Mouse (Mus musculus) ES-Bruce4 (cell line): Measurements from ENCODE around the gene Rasgef1c. TPM values are rescaled to one million over a fixed set of nuclear protein-coding genes. Genes with fewer than 3 reads are reported as not detected.

Source experiments
- H3K27ac ChIP-seq: 2 replicates; pipeline ENCODE4 v1.5.1; 2012; ENCODE audit warnings: low read length, inconsistent platforms; ENCODE audit not compliant: insufficient read depth
- H3K27me3 ChIP-seq: 2 replicates; pipeline ENCODE4 v1.6.1; 2012; ENCODE audit warnings: mild to moderate bottlenecking, low read length, inconsistent platforms; ENCODE audit not compliant: control insufficient read depth, poor library complexity, insufficient read depth, severe bottlenecking
- H3K36me3 ChIP-seq: 2 replicates; pipeline ENCODE4 v1.6.1; 2012; ENCODE audit warnings: inconsistent platforms, mild to moderate bottlenecking, low read length, moderate library complexity; ENCODE audit not compliant: control insufficient read depth, poor library complexity, insufficient read depth, severe bottlenecking
- H3K4me1 ChIP-seq: one replicate; pipeline ENCODE4 v1.8.1; 2011; ENCODE audit warnings: low read length; ENCODE audit not compliant: control insufficient read depth, insufficient read depth
- H3K4me3 ChIP-seq: 2 replicates; pipeline ENCODE4 v1.5.1; 2011; ENCODE audit warnings: low read depth, mild to moderate bottlenecking, low read length
- H3K9ac ChIP-seq: 2 replicates; pipeline ENCODE4 v1.6.1; 2012; ENCODE audit warnings: low read depth, mild to moderate bottlenecking, inconsistent platforms; ENCODE audit not compliant: poor library complexity, severe bottlenecking
- H3K9me3 ChIP-seq: replicated peaks from 2 replicates; pipeline ENCODE4 v1.6.1; 2012; ENCODE audit warnings: mild to moderate bottlenecking, low read length, inconsistent platforms; ENCODE audit not compliant: control insufficient read depth, poor library complexity, insufficient read depth, severe bottlenecking
- CTCF ChIP-seq: IDR thresholded peaks from one replicate; pipeline ENCODE4 v1.8.1; 2011; ENCODE audit warnings: low read depth, low read length
- EP300 ChIP-seq: IDR thresholded peaks from 2 replicates; pipeline ENCODE4 v1.6.1; 2011; ENCODE audit warnings: low read depth, low read length; ENCODE audit not compliant: insufficient read depth
- POLR2A ChIP-seq: IDR thresholded peaks from one replicate; pipeline ENCODE4 v1.8.1; 2011; ENCODE audit warnings: low read length; ENCODE audit not compliant: insufficient read depth
- polyA plus RNA-seq: library from polyadenylated mRNA; stranded (reverse); fragments of >200 nt; gene quantifications from 2 replicates; pipeline ENCODE4 v1.2.4, GENCODE M21; 2011; ENCODE audit warnings: low read depth; ENCODE audit not compliant: missing spikeins, insufficient read depth, insufficient read length

Gene Rasgef1c
- polyA plus RNA-seq, 1 experiment, result not detected

- no peaks in the 10 kb centered on the region for H3K27me3 ChIP-seq
- H3K9ac ChIP-seq, result no peak overlapping the region
- no peaks in the 10 kb centered on the region for H3K9me3 ChIP-seq
- no peaks in the 10 kb centered on the region for H3K36me3 ChIP-seq
- no peak overlapping the region for H3K27ac ChIP-seq
- TF ChIP-seq EP300 (no peak), CTCF (peak; percentile 96), POLR2A (no peak)
- no peaks in the 10 kb centered on the region for H3K4me1 ChIP-seq
- no peak overlapping the region for H3K4me3 ChIP-seq
Measured at GRCm38 (mm10) chr11:49955577-49956261, 54.1 kb downstream of the Rasgef1c start.

GRCm38 (mm10) chr11:49958017-49958416, 56.4 kb downstream of the Rasgef1c start:
- H3K27me3 ChIP-seq, result no peaks in the 10 kb centered on the region
- TF ChIP-seq EP300, result no peak
- TF ChIP-seq CTCF, result no peak
- no peak for TF ChIP-seq POLR2A
- H3K4me3 ChIP-seq, result no peak overlapping the region
- no peaks in the 10 kb centered on the region for H3K9me3 ChIP-seq
- no peaks in the 10 kb centered on the region for H3K36me3 ChIP-seq
- H3K9ac ChIP-seq, result no peak overlapping the region
- no peaks in the 10 kb centered on the region for H3K4me1 ChIP-seq
- no peak overlapping the region for H3K27ac ChIP-seq

- no peak for TF ChIP-seq POLR2A
- peak; percentile 97 for TF ChIP-seq CTCF
- H3K4me1 ChIP-seq, result no peaks in the 10 kb centered on the region
- H3K9me3 ChIP-seq, result no peaks in the 10 kb centered on the region
- no peak overlapping the region for H3K9ac ChIP-seq
- H3K4me3 ChIP-seq, result no peak overlapping the region
- no peaks in the 10 kb centered on the region for H3K27me3 ChIP-seq
- no peak overlapping the region for H3K27ac ChIP-seq
- H3K36me3 ChIP-seq, result no peaks in the 10 kb centered on the region
Measured at GRCm38 (mm10) chr11:49961098-49961740, 59.6 kb downstream of the Rasgef1c start.

GRCm38 (mm10) chr11:49965320-49965719, 63.7 kb downstream of the Rasgef1c start:
- Histone ChIP-seq H3K4me1 (no peaks in the 10 kb centered on the region), H3K36me3 (no peaks in the 10 kb centered on the region), H3K27ac (no peak overlapping the region), H3K4me3 (no peak overlapping the region), H3K27me3 (no peaks in the 10 kb centered on the region), H3K9ac (no peak overlapping the region), H3K9me3 (no peaks in the 10 kb centered on the region)
- TF ChIP-seq CTCF (no peak), POLR2A (no peak), EP300 (no peak)

- no peak overlapping the region for H3K27ac ChIP-seq
- no peaks in the 10 kb centered on the region for H3K4me1 ChIP-seq
- no peaks in the 10 kb centered on the region for H3K36me3 ChIP-seq
- H3K9me3 ChIP-seq, result no peaks in the 10 kb centered on the region
- H3K9ac ChIP-seq, result no peak overlapping the region
- H3K4me3 ChIP-seq, result no peak overlapping the region
- H3K27me3 ChIP-seq, result no peaks in the 10 kb centered on the region
- TF ChIP-seq EP300 (no peak), POLR2A (no peak), CTCF (no peak)
Measured at GRCm38 (mm10) chr11:49969692-49970091, 68.1 kb downstream of the Rasgef1c start.

- Histone ChIP-seq H3K27me3 (no peaks in the 10 kb centered on the region), H3K27ac (no peak overlapping the region), H3K4me1 (no peaks in the 10 kb centered on the region), H3K4me3 (no peak overlapping the region), H3K9me3 (no peaks in the 10 kb centered on the region), H3K9ac (no peak overlapping the region), H3K36me3 (no peaks in the 10 kb centered on the region)
- no peak for TF ChIP-seq CTCF
- TF ChIP-seq EP300, result no peak
- TF ChIP-seq POLR2A, result no peak
Measured at GRCm38 (mm10) chr11:49973657-49974340, 72.2 kb downstream of the Rasgef1c start.
